Mouse (Mus musculus) lung, embryonic 16.5 days (tissue): Measurements from ENCODE around the gene Ankfy1. TPM values are rescaled to one million over a fixed set of nuclear protein-coding genes. Genes with fewer than 3 reads are reported as not detected.
A peak's percentile ranks its signal among the peaks of the same experiment; 100 is the strongest.
"Not testable (repeated sequence)": the region's sequence is repeated elsewhere in the genome, so short reads cannot be mapped to it uniquely, and the experiment has no call there.

Experiments
- ATAC-seq: fragments of 200-750 bp; cut with Nextera tagmentation; 2 replicates; pipeline ENCODE4 v1.8.0; 2017; ENCODE audit warnings: low read depth, mild to moderate bottlenecking, moderate library complexity
- H3K27ac ChIP-seq: fragments of 300-500 bp; sonication (generic); 2 replicates; pipeline ENCODE4 v1.5.1; 2014; ENCODE audit warnings: mild to moderate bottlenecking, control low read depth, low read length
- H3K27me3 ChIP-seq: fragments of 300-500 bp; sonication (generic); 2 replicates; pipeline ENCODE4 v1.6.1; 2014; ENCODE audit warnings: low read depth, low read length, mixed read lengths; ENCODE audit not compliant: control insufficient read depth, insufficient read depth
- H3K36me3 ChIP-seq: fragments of 300-500 bp; sonication (generic); 2 replicates; pipeline ENCODE4 v1.6.1; 2014; ENCODE audit warnings: low read length; ENCODE audit not compliant: control insufficient read depth, insufficient read depth
- H3K4me1 ChIP-seq: fragments of 300-500 bp; sonication (generic); replicated peaks from 2 replicates; pipeline ENCODE4 v1.6.1; 2014; ENCODE audit warnings: low read length, mixed read lengths; ENCODE audit not compliant: control insufficient read depth, insufficient read depth
- H3K4me2 ChIP-seq: fragments of 300-500 bp; sonication (generic); 2 replicates; pipeline ENCODE4 v1.6.1; 2014; ENCODE audit warnings: low read depth, low read length, control low read depth
- H3K4me3 ChIP-seq: fragments of 300-500 bp; sonication (generic); 2 replicates; pipeline ENCODE4 v1.5.1; 2014; ENCODE audit warnings: mild to moderate bottlenecking, low read length, control low read depth
- H3K9ac ChIP-seq: fragments of 300-500 bp; sonication (generic); 2 replicates; pipeline ENCODE4 v1.6.1; 2014; ENCODE audit warnings: low read length, control low read depth
- H3K9me3 ChIP-seq: fragments of 300-500 bp; sonication (generic); 2 replicates; pipeline ENCODE4 v1.6.1; 2016; ENCODE audit warnings: low read length; ENCODE audit not compliant: control insufficient read depth
- WGBS: fragments of 180-500 bp; shearing (Covaris S2); extraction: QIAGEN DNeasy Blood & Tissue Kit; methylation state at CpG from one replicate; pipeline ENCODE4 v1.1.7; 2014; 5-methylcytosine and 5-hydroxymethylcytosine counted together
- polyA plus RNA-seq: library from polyadenylated mRNA; unstranded; fragments of >200 nt; fragmentation: Nextera tagmentation; extraction: Ambion mirVana; gene quantifications from 2 replicates; pipeline ENCODE4 v1.2.1, GENCODE M21; 2015

Gene Ankfy1
- polyA plus RNA-seq, 1 experiment from 2014 or later: 24.4 TPM

- peaks cover 27% of the 10 kb centered on the region for H3K36me3 ChIP-seq
- H3K27ac ChIP-seq: no peak overlapping the region
- no peak overlapping the region for H3K4me3 ChIP-seq
Measured at GRCm38 (mm10) chr11:72735519-72735860, 45.7 kb downstream of the Ankfy1 start.

DNA sequence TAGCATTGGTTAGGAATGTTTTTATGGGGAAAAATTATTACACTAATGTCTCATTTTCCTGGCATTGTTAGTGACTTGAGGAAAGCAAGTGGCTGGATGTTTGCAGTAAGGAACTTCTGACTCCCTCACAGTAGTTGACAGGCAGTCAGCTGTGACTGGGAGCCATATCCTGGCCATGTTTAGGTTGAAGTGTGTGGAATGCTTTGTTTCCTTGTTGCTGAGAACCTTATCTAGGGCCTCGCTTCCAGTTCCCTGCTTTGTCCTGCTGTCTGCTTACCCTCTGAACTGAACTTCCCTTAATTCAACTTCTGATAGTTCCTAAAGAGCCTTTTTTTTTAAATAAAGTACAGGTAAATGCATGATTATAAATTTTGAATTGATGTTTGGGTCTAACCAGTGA, 46.5 kb downstream of the Ankfy1 start:
- no peak overlapping the region for H3K4me3 ChIP-seq
- no peaks in the 10 kb centered on the region; the same call in 1 of the 2 replicates for H3K4me1 ChIP-seq
- no peak overlapping the region for H3K4me2 ChIP-seq
- WGBS: 57% methylated on average over 1 of the region's 1 CpGs
- peaks cover 20% of the 10 kb centered on the region for H3K36me3 ChIP-seq
- no peaks in the 10 kb centered on the region for H3K9me3 ChIP-seq
- no peak overlapping the region for H3K9ac ChIP-seq
- no peaks in the 10 kb centered on the region for H3K27me3 ChIP-seq
- no peak overlapping the region for H3K27ac ChIP-seq
- ATAC-seq: peak; percentile 56

More at GRCm38 (mm10) chr11:72735519-72735860, 45.7 kb downstream of the Ankfy1 start:
- no peak overlapping the region for H3K4me2 ChIP-seq
- H3K9me3 ChIP-seq: no peaks in the 10 kb centered on the region
- WGBS: 75% methylated on average over 2 of the region's 2 CpGs
- ATAC-seq: no peak
- no peaks in the 10 kb centered on the region; the same call in 1 of the 2 replicates for H3K4me1 ChIP-seq
- no peak overlapping the region for H3K9ac ChIP-seq
- no peaks in the 10 kb centered on the region for H3K27me3 ChIP-seq

- not testable (repeated sequence) for H3K9me3 ChIP-seq, ATAC-seq, H3K4me3 ChIP-seq, H3K4me1 ChIP-seq, H3K9ac ChIP-seq, H3K4me2 ChIP-seq, H3K27me3 ChIP-seq, H3K27ac ChIP-seq
- 83% methylated on average over 5 of the region's 5 CpGs for WGBS
- H3K36me3 ChIP-seq: peaks cover 16% of the 10 kb centered on the region
Measured at GRCm38 (mm10) chr11:72737517-72737916, 47.7 kb downstream of the Ankfy1 start.

DNA sequence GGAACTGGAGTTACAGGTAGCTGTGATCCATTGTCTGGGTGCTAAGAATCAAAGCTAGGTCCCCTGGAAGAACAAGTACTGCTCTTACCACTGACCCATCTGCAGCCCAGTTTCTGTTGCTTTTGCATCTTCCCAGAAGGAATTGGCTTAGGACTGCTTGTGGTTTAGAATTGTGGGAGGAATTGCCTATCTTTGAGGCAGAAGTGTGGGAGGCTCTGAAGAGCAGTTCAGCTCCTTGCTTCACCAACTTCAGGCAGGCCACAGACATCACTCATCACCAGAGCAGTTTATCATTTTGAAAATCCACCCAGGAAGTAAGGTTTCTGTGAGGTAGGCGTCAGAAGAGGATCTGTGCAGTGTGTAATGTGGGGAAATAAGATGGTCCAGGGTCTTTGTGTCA, 49.2 kb downstream of the Ankfy1 start:
- Histone ChIP-seq H3K36me3 (peaks cover 11% of the 10 kb centered on the region), H3K4me2 (no peak overlapping the region), H3K9me3 (no peaks in the 10 kb centered on the region), H3K9ac (no peak overlapping the region), H3K27ac (no peak overlapping the region), H3K4me1 (no peaks in the 10 kb centered on the region; the same call in 1 of the 2 replicates), H3K4me3 (no peak overlapping the region), H3K27me3 (no peaks in the 10 kb centered on the region)
- no peak for ATAC-seq
- 80% methylated on average over 1 of the region's 1 CpGs for WGBS

- Histone ChIP-seq H3K4me3 (no peak overlapping the region), H3K4me1 (no peaks in the 10 kb centered on the region), H3K36me3 (peaks cover 36% of the 10 kb centered on the region), H3K27ac (no peak overlapping the region), H3K9me3 (no peaks in the 10 kb centered on the region), H3K4me2 (no peak overlapping the region), H3K27me3 (no peaks in the 10 kb centered on the region), H3K9ac (no peak overlapping the region)
- WGBS: 19% methylated on average over 2 of the region's 2 CpGs
- ATAC-seq: no peak
Measured at GRCm38 (mm10) chr11:72751956-72752355, 62.1 kb downstream of the Ankfy1 start.

- Histone ChIP-seq H3K9ac (no peak overlapping the region), H3K27me3 (no peaks in the 10 kb centered on the region), H3K4me2 (no peak overlapping the region), H3K27ac (no peak overlapping the region), H3K9me3 (no peaks in the 10 kb centered on the region), H3K4me3 (no peak overlapping the region), H3K36me3 (peaks cover 52% of the 10 kb centered on the region), H3K4me1 (no peaks in the 10 kb centered on the region)
- ATAC-seq: no peak
- WGBS: 93% methylated on average over 5 of the region's 5 CpGs
Measured at GRCm38 (mm10) chr11:72758316-72758715, 68.5 kb downstream of the Ankfy1 start.

- H3K36me3 ChIP-seq: peaks cover 55% of the 10 kb centered on the region
- no peaks in the 10 kb centered on the region for H3K4me1 ChIP-seq
- ATAC-seq: no peak
- H3K4me3 ChIP-seq: no peak overlapping the region
- WGBS: 89% methylated on average over 6 of the region's 6 CpGs
- no peaks in the 10 kb centered on the region for H3K9me3 ChIP-seq
- H3K27ac ChIP-seq: no peak overlapping the region
- H3K4me2 ChIP-seq: no peak overlapping the region
- no peak overlapping the region for H3K9ac ChIP-seq
- H3K27me3 ChIP-seq: no peaks in the 10 kb centered on the region
Measured at GRCm38 (mm10) chr11:72759581-72759980, 69.8 kb downstream of the Ankfy1 start.

GRCm38 (mm10) chr11:72760781-72761180, 71.0 kb downstream of the Ankfy1 start:
- Histone ChIP-seq H3K9ac (no peak overlapping the region), H3K27ac (no peak overlapping the region), H3K4me1 (no peaks in the 10 kb centered on the region), H3K4me2 (no peak overlapping the region), H3K27me3 (no peaks in the 10 kb centered on the region), H3K36me3 (peaks cover 55% of the 10 kb centered on the region), H3K4me3 (no peak overlapping the region), H3K9me3 (no peaks in the 10 kb centered on the region)
- ATAC-seq: no peak
- WGBS: 76% methylated on average over 1 of the region's 1 CpGs

GRCm38 (mm10) chr11:72764270-72764669, 74.5 kb downstream of the Ankfy1 start:
- no peak overlapping the region for H3K9ac ChIP-seq
- H3K27ac ChIP-seq: no peak overlapping the region
- H3K27me3 ChIP-seq: no peaks in the 10 kb centered on the region
- no peak overlapping the region for H3K4me2 ChIP-seq
- no peaks in the 10 kb centered on the region for H3K9me3 ChIP-seq
- no peak overlapping the region for H3K4me3 ChIP-seq
- peaks cover 40% of the 10 kb centered on the region for H3K36me3 ChIP-seq
- WGBS: 83% methylated on average over 4 of the region's 4 CpGs
- no peak for ATAC-seq
- H3K4me1 ChIP-seq: peaks cover 7% of the 10 kb centered on the region; the same call in 1 of the 2 replicates

DNA sequence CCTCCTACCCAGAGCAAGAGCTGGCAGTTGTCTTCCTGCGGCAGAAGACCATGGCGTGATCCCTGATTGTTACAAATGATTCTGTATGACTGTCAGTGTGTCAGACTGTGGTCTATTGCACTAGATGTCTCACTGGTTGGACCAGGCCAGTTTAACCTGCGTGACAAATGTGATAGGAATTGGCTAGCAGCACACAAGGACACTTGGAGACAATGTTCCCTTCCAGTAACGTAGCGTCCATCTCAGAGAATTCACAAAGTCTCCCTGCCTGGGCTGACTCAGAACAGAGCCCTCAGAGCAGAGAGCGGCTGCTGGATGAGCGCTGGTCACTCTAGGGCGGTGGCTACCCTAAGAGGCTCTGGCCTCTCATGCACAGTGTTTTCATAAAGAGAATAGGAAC, 77.9 kb downstream of the Ankfy1 start:
- no peak overlapping the region for H3K4me3 ChIP-seq
- no peak overlapping the region for H3K27ac ChIP-seq
- peaks cover 7% of the 10 kb centered on the region; the same call in 1 of the 2 replicates for H3K4me1 ChIP-seq
- no peaks in the 10 kb centered on the region for H3K9me3 ChIP-seq
- H3K27me3 ChIP-seq: no peaks in the 10 kb centered on the region
- H3K4me2 ChIP-seq: no peak overlapping the region
- 77% methylated on average over 8 of the region's 8 CpGs for WGBS
- H3K9ac ChIP-seq: no peak overlapping the region
- no peak for ATAC-seq
- peaks cover 14% of the 10 kb centered on the region for H3K36me3 ChIP-seq
